Mouse (Mus musculus): ENCODE measurements around the gene Thumpd2. TPM values are rescaled to one million over a fixed set of nuclear protein-coding genes. Genes with fewer than 3 reads are reported as not detected.

Gene Thumpd2
- polyA plus RNA-seq, 1 experiment from 2014 or later: 13.3 TPM

Other genes starting within 250 kb of the Thumpd2 start
- gene Tmem178, start 120.5 kb downstream of the Thumpd2 start, polyA plus RNA-seq (2014; fragmentation: Nextera tagmentation; extraction: Ambion mirVana): 16.4 and 19.2 TPM in 2 replicates